Mouse (Mus musculus): ENCODE results near the gene Gm5773.
"Not testable (repeated sequence)": the region's sequence is repeated elsewhere in the genome, so short reads cannot be mapped to it uniquely, and the experiment has no call there.

Gm5773 gene

GRCm38 (mm10) chr3:93772700-93773099, at the start of gene Gm5773:
Gm5773 (plus strand) TSS chr3:93773000.
- not testable (repeated sequence) for DNase-seq (ENCODE audit: low spot score)

GRCm38 (mm10) chr3:93745475-93745874, 27.3 kb upstream of the Gm5773 start:
- not testable (repeated sequence) for DNase-seq (ENCODE audit: low spot score)

- DNase-seq (ENCODE audit: low spot score): not testable (repeated sequence)
These were observed 18.8 kb upstream of the Gm5773 start for GRCm38 (mm10) chr3:93754022-93754421.

GRCm38 (mm10) chr3:93796098-93796497, 23.3 kb downstream of the Gm5773 start, which contains the start of gene Tdpoz4:
Tdpoz4 (plus strand) TSS chr3:93796398.
- not testable (repeated sequence) for DNase-seq (ENCODE audit: low spot score)

GRCm38 (mm10) chr3:93813341-93813740, 40.5 kb downstream of the Gm5773 start:
- DNase-seq (ENCODE audit: low spot score): not testable (repeated sequence)
